Mouse (Mus musculus) skeletal muscle tissue, postnatal 0 days (tissue): Measurements from ENCODE around the gene Zfpm1. TPM values are rescaled to one million over a fixed set of nuclear protein-coding genes. Genes with fewer than 3 reads are reported as not detected.

Source experiments
- polyA plus RNA-seq: library from polyadenylated mRNA; unstranded; fragments of >200 nt; fragmentation: Nextera tagmentation; extraction: Ambion mirVana; gene quantifications from 2 replicates; pipeline ENCODE4 v1.2.1, GENCODE M21; 2015

Zfpm1 gene
- 0.55 and 0.62 TPM in 2 replicates for polyA plus RNA-seq

DNA sequence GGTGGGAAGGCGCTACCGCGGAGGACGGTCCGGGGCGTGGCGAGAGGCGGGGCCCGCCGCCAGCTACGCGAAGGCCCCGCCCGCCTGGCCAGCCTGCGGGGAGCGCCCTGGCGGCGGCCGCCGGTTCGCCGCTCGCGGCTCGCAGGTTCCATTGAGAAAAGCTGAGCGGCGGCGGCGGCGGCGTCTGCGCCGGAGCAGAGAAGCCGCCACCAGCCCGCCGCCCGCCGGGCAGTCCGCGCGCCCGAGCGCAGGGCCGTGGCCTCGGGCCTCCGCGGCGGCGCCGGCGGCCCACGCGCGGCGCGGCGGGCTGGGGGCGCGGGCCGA is at the start of gene Zfpm1:
Zfpm1 (plus strand) TSS at position 107 of the 324 bp plus-strand sequence.

DNA sequence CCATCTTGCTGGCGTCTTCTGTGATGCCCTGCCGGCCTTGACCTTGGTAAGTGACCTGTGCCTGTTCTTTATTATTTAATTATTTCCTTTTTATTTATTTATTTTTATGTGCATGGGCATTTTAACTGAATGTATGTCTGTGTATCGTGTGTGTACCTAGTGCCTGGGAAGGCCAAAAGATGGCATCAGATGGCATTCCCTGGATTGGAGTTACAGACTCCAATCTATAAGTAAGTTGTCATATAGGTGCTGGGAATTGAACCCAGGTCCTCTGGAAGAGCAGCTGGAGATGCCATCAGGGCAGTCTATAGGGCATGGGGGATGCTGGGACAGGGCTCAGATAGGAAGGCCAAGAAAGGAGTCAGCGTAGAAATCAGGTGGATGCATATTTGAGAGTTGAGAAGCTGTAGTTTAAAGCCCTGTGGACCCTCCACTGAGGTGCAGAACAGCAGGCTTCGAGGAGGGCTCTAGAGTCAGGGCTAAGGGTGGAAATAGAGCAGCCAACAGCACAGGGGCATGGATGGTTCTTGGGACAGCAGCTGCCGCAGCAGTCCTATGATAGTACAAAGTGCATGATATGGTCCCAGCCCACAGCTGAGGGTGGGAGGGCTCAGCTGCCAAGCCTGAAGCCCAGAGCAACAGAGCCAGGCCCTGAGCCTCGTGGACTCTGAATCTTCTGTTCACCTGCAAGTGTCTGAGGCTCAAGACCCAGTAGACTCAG is 78.9 kb downstream of the Zfpm1 start, which contains the start of gene Trhr2:
Trhr2 (minus strand) TSS at position 51 of the 721 bp plus-strand sequence.

DNA sequence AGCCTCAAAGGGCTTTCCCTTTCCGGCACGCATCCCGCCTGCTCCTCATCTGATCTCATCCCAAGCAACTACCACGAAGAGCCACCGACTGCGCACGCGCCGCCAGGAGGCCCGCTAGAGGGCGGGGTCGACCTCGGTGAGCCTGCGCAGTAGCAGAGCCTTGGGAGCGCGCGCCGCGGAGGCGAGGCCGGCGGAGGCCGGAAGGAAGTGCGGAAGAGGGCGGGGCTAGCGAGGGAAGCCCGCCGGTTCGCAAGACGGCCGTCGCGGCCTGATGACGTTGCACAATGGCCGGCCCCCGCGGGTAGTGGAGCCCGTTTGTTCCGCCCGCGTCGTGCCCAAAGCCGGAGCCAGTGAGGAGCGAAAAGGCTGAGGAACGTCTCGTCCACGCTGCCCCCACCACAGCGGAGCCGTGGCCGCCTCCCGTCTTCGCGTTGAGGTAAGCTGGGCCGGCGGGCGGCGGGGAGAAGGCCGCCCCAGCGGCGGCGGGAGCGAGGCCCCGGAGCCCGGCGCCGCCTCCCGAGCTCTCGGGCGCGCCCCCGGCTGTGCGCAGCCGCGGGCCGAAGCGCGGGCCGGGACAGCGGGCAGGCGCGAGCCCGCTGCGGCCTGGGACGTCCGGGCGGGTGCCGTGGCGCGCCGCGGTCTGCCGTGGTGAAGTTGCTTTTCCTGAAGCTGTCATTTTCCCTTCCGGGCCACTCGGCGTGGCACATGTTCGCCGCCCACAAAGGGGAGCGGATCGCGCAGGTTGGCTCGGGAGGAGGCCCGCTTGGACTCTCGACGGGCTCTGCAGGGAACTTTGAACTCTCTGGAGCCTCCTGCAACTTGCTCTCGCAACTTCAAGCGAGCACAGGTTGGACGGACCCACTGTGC is 94.7 kb downstream of the Zfpm1 start, which contains the start of gene Zc3h18:
Zc3h18 (plus strand) TSS at position 245 of the 867 bp plus-strand sequence.

Other genes starting within 250 kb of the Zfpm1 start
- not detected in 2 replicates for gene Trhr2, start 78.6 kb downstream of the Zfpm1 start, polyA plus RNA-seq
- gene Zc3h18, start 94.5 kb downstream of the Zfpm1 start, polyA plus RNA-seq: 17.3 and 20.0 TPM in 2 replicates
- gene Il17c, start 139.9 kb downstream of the Zfpm1 start, polyA plus RNA-seq: not detected in 2 replicates
- gene Cyba, start 150.8 kb downstream of the Zfpm1 start, polyA plus RNA-seq: 136 and 150 TPM in 2 replicates
- 9.0 and 12.3 TPM in 2 replicates for gene Mvd, start 161.3 kb downstream of the Zfpm1 start, polyA plus RNA-seq
- gene Snai3, start 178.6 kb downstream of the Zfpm1 start, polyA plus RNA-seq: 7.4 and 8.9 TPM in 2 replicates
- gene Rnf166, start 193.9 kb downstream of the Zfpm1 start, polyA plus RNA-seq: 47.5 and 50.2 TPM in 2 replicates
- gene Ctu2, start 194.0 kb downstream of the Zfpm1 start, polyA plus RNA-seq: 19.5 and 25.7 TPM in 2 replicates